Mouse (Mus musculus): ENCODE results near the gene Plk5.

Gene Plk5

GRCm38 (mm10) chr10:80389185-80389708 lies 33.0 kb downstream of the Plk5 start:
- DNase-seq, result no peak

GRCm38 (mm10) chr10:80390697-80391096 lies 34.4 kb downstream of the Plk5 start:
- no peak for DNase-seq

- DNase-seq, result no peak
Measured at GRCm38 (mm10) chr10:80392687-80393086, 36.4 kb downstream of the Plk5 start.

GRCm38 (mm10) chr10:80395025-80395627 lies 38.9 kb downstream of the Plk5 start:
- no peak for DNase-seq

GRCm38 (mm10) chr10:80396822-80397523 lies 40.7 kb downstream of the Plk5 start:
- DNase-seq, result no peak

GRCm38 (mm10) chr10:80397524-80398173 lies 41.4 kb downstream of the Plk5 start:
- DNase-seq, result no peak

- DNase-seq, result no peak
Measured at GRCm38 (mm10) chr10:80398174-80398535, 41.9 kb downstream of the Plk5 start.

- DNase-seq, result peak; percentile 98
Measured at GRCm38 (mm10) chr10:80398719-80399190, 42.5 kb downstream of the Plk5 start.

GRCm38 (mm10) chr10:80399191-80399972 lies 43.1 kb downstream of the Plk5 start, which contains the start of gene Mbd3:
Mbd3 (minus strand) TSS chr10:80399550.
- peak; percentile 100 for DNase-seq

- DNase-seq, result no peak
Measured at GRCm38 (mm10) chr10:80399973-80400703, 43.9 kb downstream of the Plk5 start.

- no peak for DNase-seq
Measured at GRCm38 (mm10) chr10:80400704-80401161, 44.5 kb downstream of the Plk5 start.

- peak; percentile 67 for DNase-seq
Measured at GRCm38 (mm10) chr10:80403044-80403692, 46.9 kb downstream of the Plk5 start.

GRCm38 (mm10) chr10:80405481-80406173 lies 49.4 kb downstream of the Plk5 start:
- DNase-seq, result no peak

- DNase-seq, result peak; percentile 96
Measured at GRCm38 (mm10) chr10:80406684-80407501, 50.6 kb downstream of the Plk5 start, which contains the start of gene Uqcr11. Uqcr11 (minus strand) TSS chr10:80406830.

- no peak for DNase-seq
Measured at GRCm38 (mm10) chr10:80407924-80408323, 51.7 kb downstream of the Plk5 start.

GRCm38 (mm10) chr10:80412656-80413541 lies 56.6 kb downstream of the Plk5 start:
- peak; percentile 66 for DNase-seq
